Mouse (Mus musculus): Measurements from ENCODE around the gene Nkx2-5. TPM values are rescaled to one million over a fixed set of nuclear protein-coding genes. Genes with fewer than 3 reads are reported as not detected.

Nkx2-5 gene
- 0.05 TPM in 1 of 2 replicates, not detected in the other for polyA plus RNA-seq (2012; rRNA removed)

GRCm38 (mm10) chr17:26844909-26845148 lies at the start of gene Nkx2-5:
Gene Nkx2-5 (minus strand): TSS chr17:26845009.
- Histone ChIP-seq H3K27me3 (replicated peaks; ENCODE audit: control insufficient read depth, insufficient read depth, low read length) (peaks cover 20% of the 10 kb centered on the region), H3K4me3 (ENCODE audit: insufficient read depth, low read depth, low read length) (no peak within 1 kb of the TSS), H3K4me1 (ENCODE audit: control insufficient read depth, insufficient read depth, low read length) (no peaks in the 10 kb centered on the region; the same call in 1 of the 2 replicates), H3K36me3 (ENCODE audit: control insufficient read depth, insufficient read depth, low read length) (no peaks in the 10 kb centered on the region), H3K27ac (ENCODE audit: insufficient read depth, low read depth, low read length) (no peak within 1 kb of the TSS)
- TF ChIP-seq POLR2A (IDR thresholded peaks at IDR 0.05; ENCODE audit: low read depth, low read length) (no peak), CTCF (conservative IDR thresholded peaks at IDR 0.05; ENCODE audit: insufficient read depth, insufficient read length, low read depth, low read length) (no peak)
- WGBS = 1% methylated on average over 4 of the region's 5 CpGs
- DNase-seq = no peak

- no peak for TF ChIP-seq POLR2A (IDR thresholded peaks at IDR 0.05; ENCODE audit: low read depth, low read length)
- no peak for TF ChIP-seq CTCF (conservative IDR thresholded peaks at IDR 0.05; ENCODE audit: insufficient read depth, insufficient read length, low read depth, low read length)
- Histone ChIP-seq H3K4me1 (ENCODE audit: control insufficient read depth, insufficient read depth, low read length) (no peaks in the 10 kb centered on the region), H3K27ac (ENCODE audit: insufficient read depth, low read depth, low read length) (no peak overlapping the region), H3K4me3 (ENCODE audit: insufficient read depth, low read depth, low read length) (no peak overlapping the region), H3K36me3 (ENCODE audit: control insufficient read depth, insufficient read depth, low read length) (no peaks in the 10 kb centered on the region), H3K27me3 (replicated peaks; ENCODE audit: control insufficient read depth, insufficient read depth, low read length) (no peaks in the 10 kb centered on the region)
- 63% methylated on average over 6 of the region's 6 CpGs for WGBS
- no peak for DNase-seq
These were observed 49.5 kb upstream of the Nkx2-5 start for GRCm38 (mm10) chr17:26894342-26894741.

DNA sequence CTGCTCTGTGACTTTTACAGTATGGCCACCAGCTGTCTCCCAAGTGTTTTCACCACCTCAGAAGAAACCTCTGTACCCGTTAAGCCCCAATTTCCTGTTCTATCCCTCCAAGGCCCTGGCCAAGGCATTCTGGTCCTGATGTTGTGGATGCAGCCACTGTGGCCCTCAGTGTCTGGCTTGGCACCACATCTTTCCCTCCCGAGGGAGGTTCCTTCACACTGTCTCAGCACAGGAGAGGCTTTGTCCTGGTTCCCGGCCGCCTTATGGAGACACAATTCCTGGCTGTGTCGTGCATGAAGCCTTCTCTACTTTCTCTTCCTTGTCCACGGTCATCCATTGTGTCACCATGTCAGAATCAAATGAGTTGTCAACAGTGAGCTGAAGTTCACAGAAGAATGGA lies 48.7 kb upstream of the Nkx2-5 start:
- no peaks in the 10 kb centered on the region for H3K4me1 ChIP-seq (ENCODE audit: control insufficient read depth, insufficient read depth, low read length)
- TF ChIP-seq POLR2A (IDR thresholded peaks at IDR 0.05; ENCODE audit: low read depth, low read length) = no peak
- no peak for TF ChIP-seq CTCF (conservative IDR thresholded peaks at IDR 0.05; ENCODE audit: insufficient read depth, insufficient read length, low read depth, low read length)
- H3K27ac ChIP-seq (ENCODE audit: insufficient read depth, low read depth, low read length) = no peak overlapping the region
- no peaks in the 10 kb centered on the region for H3K27me3 ChIP-seq (replicated peaks; ENCODE audit: control insufficient read depth, insufficient read depth, low read length)
- no peak overlapping the region for H3K4me3 ChIP-seq (ENCODE audit: insufficient read depth, low read depth, low read length)
- WGBS = 62% methylated on average over 6 of the region's 6 CpGs
- no peaks in the 10 kb centered on the region for H3K36me3 ChIP-seq (ENCODE audit: control insufficient read depth, insufficient read depth, low read length)
- no peak for DNase-seq

DNA sequence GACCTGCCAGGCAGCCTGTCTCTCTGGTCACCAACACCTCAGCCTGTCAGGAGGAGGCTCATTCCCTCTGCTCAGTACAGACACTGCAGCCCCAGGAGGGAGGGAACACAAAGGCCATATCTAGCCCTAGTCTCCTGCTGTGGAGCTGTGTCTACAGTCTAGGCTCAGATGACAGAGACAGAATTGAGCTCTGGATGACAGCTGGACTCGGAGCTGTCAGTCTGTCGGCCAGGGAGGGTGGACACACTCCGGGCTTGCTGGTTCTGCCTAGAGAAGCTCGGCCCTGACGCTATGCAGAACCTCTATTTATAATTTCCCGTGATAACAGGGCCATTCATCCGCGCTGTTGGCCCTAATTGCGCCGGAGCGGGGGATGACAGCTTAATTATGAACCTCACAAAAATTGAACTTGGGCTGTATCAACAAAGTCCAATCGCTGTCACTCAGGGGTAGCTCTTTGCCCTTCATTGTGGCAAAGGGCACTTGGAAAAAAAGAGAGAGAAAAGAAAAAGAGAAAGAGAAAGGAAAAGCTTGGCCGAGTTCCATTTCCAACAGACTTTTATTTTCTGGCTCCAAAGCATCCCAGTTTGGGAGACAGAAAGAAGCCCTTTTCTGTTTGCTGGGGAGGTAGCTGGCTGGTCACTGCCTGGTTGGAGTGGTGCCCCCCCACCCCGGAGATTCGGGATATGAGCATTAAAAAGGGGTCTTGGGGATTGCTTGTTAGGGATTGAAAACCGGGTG lies 48.0 kb upstream of the Nkx2-5 start:
- Histone ChIP-seq H3K27me3 (replicated peaks; ENCODE audit: control insufficient read depth, insufficient read depth, low read length) (no peaks in the 10 kb centered on the region), H3K4me3 (ENCODE audit: insufficient read depth, low read depth, low read length) (no peak overlapping the region), H3K4me1 (ENCODE audit: control insufficient read depth, insufficient read depth, low read length) (no peaks in the 10 kb centered on the region), H3K36me3 (ENCODE audit: control insufficient read depth, insufficient read depth, low read length) (no peaks in the 10 kb centered on the region), H3K27ac (ENCODE audit: insufficient read depth, low read depth, low read length) (no peak overlapping the region)
- peak; percentile 38 for DNase-seq
- 43% methylated on average over 16 of the region's 16 CpGs for WGBS
- no peak for TF ChIP-seq CTCF (conservative IDR thresholded peaks at IDR 0.05; ENCODE audit: insufficient read depth, insufficient read length, low read depth, low read length)
- TF ChIP-seq POLR2A (IDR thresholded peaks at IDR 0.05; ENCODE audit: low read depth, low read length) = no peak

- WGBS = 21% methylated on average over 3 of the region's 3 CpGs
- H3K27me3 ChIP-seq (replicated peaks; ENCODE audit: control insufficient read depth, insufficient read depth, low read length) = no peaks in the 10 kb centered on the region
- H3K36me3 ChIP-seq (ENCODE audit: control insufficient read depth, insufficient read depth, low read length) = no peaks in the 10 kb centered on the region
- H3K4me3 ChIP-seq (ENCODE audit: insufficient read depth, low read depth, low read length) = no peak overlapping the region
- TF ChIP-seq CTCF (conservative IDR thresholded peaks at IDR 0.05; ENCODE audit: insufficient read depth, insufficient read length, low read depth, low read length) = no peak
- no peak for TF ChIP-seq POLR2A (IDR thresholded peaks at IDR 0.05; ENCODE audit: low read depth, low read length)
- H3K27ac ChIP-seq (ENCODE audit: insufficient read depth, low read depth, low read length) = no peak overlapping the region
- 0 out of 2 replicates have a peak, but pooled peaks cover 3% of the 10 kb centered on the region for H3K4me1 ChIP-seq (ENCODE audit: control insufficient read depth, insufficient read depth, low read length)
- DNase-seq = no peak
These were observed 43.1 kb upstream of the Nkx2-5 start for GRCm38 (mm10) chr17:26887926-26888325.

GRCm38 (mm10) chr17:26886047-26886749 lies 41.4 kb upstream of the Nkx2-5 start:
- Histone ChIP-seq H3K4me3 (ENCODE audit: insufficient read depth, low read depth, low read length) (peak overlapping the region; percentile 40), H3K4me1 (ENCODE audit: control insufficient read depth, insufficient read depth, low read length) (0 out of 2 replicates have a peak, but pooled peaks cover 3% of the 10 kb centered on the region), H3K27ac (ENCODE audit: insufficient read depth, low read depth, low read length) (no peak overlapping the region), H3K36me3 (ENCODE audit: control insufficient read depth, insufficient read depth, low read length) (no peaks in the 10 kb centered on the region), H3K27me3 (replicated peaks; ENCODE audit: control insufficient read depth, insufficient read depth, low read length) (no peaks in the 10 kb centered on the region)
- 8% methylated on average over 30 of the region's 30 CpGs for WGBS
- TF ChIP-seq POLR2A (IDR thresholded peaks at IDR 0.05; ENCODE audit: low read depth, low read length) (no peak), CTCF (conservative IDR thresholded peaks at IDR 0.05; ENCODE audit: insufficient read depth, insufficient read length, low read depth, low read length) (peak; percentile 96)
- peak; percentile 86 for DNase-seq
